11 mouse cellular contexts compared by ENCODE assay signal in the genomic region with DNA sequence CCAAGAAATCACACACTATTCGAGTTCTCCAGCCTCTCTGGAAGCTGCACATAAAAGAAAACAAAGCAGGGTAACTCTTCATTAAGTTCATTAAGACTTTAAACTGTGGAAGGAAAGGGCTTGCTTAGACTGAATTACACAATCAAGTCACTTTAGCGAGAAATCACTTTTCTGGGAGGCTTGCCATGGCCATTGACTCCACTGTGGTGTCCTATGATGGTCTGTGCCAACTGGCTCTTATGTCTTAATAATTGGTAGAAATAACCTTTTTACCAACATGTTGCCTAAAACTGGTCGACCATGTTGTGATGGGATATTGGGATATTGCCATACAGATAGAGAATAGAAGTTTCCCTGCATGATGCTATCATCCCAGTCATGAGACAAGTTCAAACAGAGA. TPM values are rescaled to one million over a fixed set of nuclear protein-coding genes. Genes with fewer than 3 reads are reported as not detected.
DNase-seq lines count a peak whose midpoint lies in the region; ATAC-seq and TF ChIP-seq lines count a peak whose summit lies in the region.
"Had no signal": no experiment of that assay in that cellular context is flagged by ENCODE, and none has a peak within 500 bp of the region (broad histone marks: within the 10 kb centered on the region; RNA-seq: fewer than 3 reads in every experiment).

No protein-coding gene starts in this region.

- DNase-seq in gastrocnemius, postnatal 25 days, result peak; percentile 11
- DNase-seq in gastrocnemius, postnatal 14 days, result no peak
- peak; percentile 66 for DNase-seq in midbrain, postnatal 0 days (ENCODE audit: low spot score)
- no peak for DNase-seq in midbrain, embryonic 14.5 days
- DNase-seq in heart, postnatal 10 days, result peak; percentile 40 to 42
- no peak for DNase-seq in stomach, postnatal 0 days (ENCODE audit: low spot score)
- DNase-seq in hindbrain, embryonic 14.5 days (ENCODE audit: low spot score), result no peak
- DNase-seq: layer of hippocampus, adult 9-11 months; thymus, postnatal 36 days had no signal

- intact Hi-C loops in gastrocnemius, postnatal 14 days (cut with DNase I; ENCODE audit: low total_unique reads), result no loop called here
- intact Hi-C loops in heart, postnatal 10 days (cut with DNase I), result no loop called here

- H3K27me3 ChIP-seq in midbrain, postnatal 0 days (ENCODE audit: insufficient read depth, low read length), result no peaks in the 10 kb centered on the region
- no peaks in the 10 kb centered on the region for H3K27me3 ChIP-seq in midbrain, embryonic 14.5 days (ENCODE audit: control insufficient read depth, insufficient read depth, low read length)
- no peaks in the 10 kb centered on the region for H3K27me3 ChIP-seq in stomach, postnatal 0 days (ENCODE audit: control insufficient read depth, insufficient read depth, low read length)
- no peaks in the 10 kb centered on the region for H3K27me3 ChIP-seq in hindbrain, embryonic 14.5 days (ENCODE audit: control insufficient read depth, insufficient read depth, low read length)
- H3K27me3 ChIP-seq: forebrain, embryonic 12.5 days had no signal

- 71% methylated on average over 3 of the region's 3 CpGs for WGBS in midbrain, postnatal 0 days
- WGBS in midbrain, embryonic 14.5 days, result 79% methylated on average over 3 of the region's 3 CpGs
- WGBS in stomach, postnatal 0 days, result 70% methylated on average over 3 of the region's 3 CpGs
- WGBS in hindbrain, embryonic 14.5 days, result 71% methylated on average over 3 of the region's 3 CpGs

- no peaks in the 10 kb centered on the region for H3K4me1 ChIP-seq in midbrain, postnatal 0 days (ENCODE audit: insufficient read depth, low read length)
- H3K4me1 ChIP-seq in midbrain, embryonic 14.5 days (ENCODE audit: control insufficient read depth, insufficient read depth, low read length), result no peaks in the 10 kb centered on the region
- no peaks in the 10 kb centered on the region for H3K4me1 ChIP-seq in stomach, postnatal 0 days (replicated peaks; ENCODE audit: control insufficient read depth, insufficient read depth)
- no peaks in the 10 kb centered on the region for H3K4me1 ChIP-seq in hindbrain, embryonic 14.5 days (replicated peaks; ENCODE audit: control insufficient read depth, insufficient read depth, low read length)
- H3K4me1 ChIP-seq: forebrain, embryonic 12.5 days had no signal

- no peaks in the 10 kb centered on the region for H3K9me3 ChIP-seq in midbrain, postnatal 0 days (ENCODE audit: low read length)
- H3K9me3 ChIP-seq in midbrain, embryonic 14.5 days (ENCODE audit: control insufficient read depth, low read length), result no peaks in the 10 kb centered on the region
- H3K9me3 ChIP-seq in stomach, postnatal 0 days (ENCODE audit: control insufficient read depth, low read length), result no peaks in the 10 kb centered on the region
- no peaks in the 10 kb centered on the region for H3K9me3 ChIP-seq in hindbrain, embryonic 14.5 days (ENCODE audit: control insufficient read depth, low read length)
- H3K9me3 ChIP-seq: forebrain, embryonic 12.5 days had no signal

- no peak overlapping the region for H3K9ac ChIP-seq in midbrain, postnatal 0 days (replicated peaks; ENCODE audit: low read length, poor library complexity, severe bottlenecking)
- H3K9ac ChIP-seq in midbrain, embryonic 14.5 days (replicated peaks; ENCODE audit: low read length), result no peak overlapping the region
- no peak overlapping the region for H3K9ac ChIP-seq in stomach, postnatal 0 days (ENCODE audit: low read length)
- H3K9ac ChIP-seq in hindbrain, embryonic 14.5 days, result no peak overlapping the region
- H3K9ac ChIP-seq: forebrain, embryonic 12.5 days had no signal

- no peak for ATAC-seq in midbrain, postnatal 0 days (ENCODE audit: low FRiP score)
- no peak for ATAC-seq in midbrain, embryonic 14.5 days (ENCODE audit: low FRiP score, low TSS enrichment)
- no peak for ATAC-seq in stomach, postnatal 0 days (ENCODE audit: low FRiP score, low TSS enrichment)
- no peak for ATAC-seq in hindbrain, embryonic 14.5 days (ENCODE audit: low FRiP score)
- ATAC-seq: intestine, postnatal 0 days had no signal

- no peak for TF ChIP-seq CTCF in midbrain, postnatal 0 days (IDR thresholded peaks at IDR 0.05)
- no peak for TF ChIP-seq CTCF in stomach, postnatal 0 days (IDR thresholded peaks at IDR 0.05; ENCODE audit: low read depth)

- H3K4me2 ChIP-seq in midbrain, postnatal 0 days (ENCODE audit: low read depth, low read length, poor library complexity, severe bottlenecking), result no peak overlapping the region
- H3K4me2 ChIP-seq in midbrain, embryonic 14.5 days (ENCODE audit: low read length), result no peak overlapping the region
- H3K4me2 ChIP-seq in stomach, postnatal 0 days (replicated peaks; ENCODE audit: low read depth), result no peak overlapping the region
- no peak overlapping the region for H3K4me2 ChIP-seq in hindbrain, embryonic 14.5 days (replicated peaks)
- H3K4me2 ChIP-seq: forebrain, embryonic 12.5 days had no signal

- no peak for TF ChIP-seq EP300 in stomach, postnatal 0 days (optimal IDR thresholded peaks at IDR 0.05)

- no peaks in the 10 kb centered on the region for H3K36me3 ChIP-seq in midbrain, postnatal 0 days (ENCODE audit: insufficient read depth, low read length)
- H3K36me3 ChIP-seq in midbrain, embryonic 14.5 days (ENCODE audit: control insufficient read depth, insufficient read depth, low read length), result no peaks in the 10 kb centered on the region
- no peaks in the 10 kb centered on the region for H3K36me3 ChIP-seq in stomach, postnatal 0 days (ENCODE audit: control insufficient read depth, insufficient read depth, low read length)
- no peaks in the 10 kb centered on the region for H3K36me3 ChIP-seq in hindbrain, embryonic 14.5 days (replicated peaks; ENCODE audit: control insufficient read depth, insufficient read depth)
- H3K36me3 ChIP-seq: forebrain, embryonic 12.5 days had no signal

- no peak overlapping the region for H3K4me3 ChIP-seq in midbrain, postnatal 0 days (ENCODE audit: low read depth, low read length)
- H3K4me3 ChIP-seq in midbrain, embryonic 14.5 days (replicated peaks; ENCODE audit: low read depth, low read length), result no peak overlapping the region
- peak overlapping the region; percentile 6; the same call in 1 of the 2 replicates for H3K4me3 ChIP-seq in stomach, postnatal 0 days (ENCODE audit: low read depth, low read length)
- no peak overlapping the region for H3K4me3 ChIP-seq in hindbrain, embryonic 14.5 days (replicated peaks; ENCODE audit: low read length)
- H3K4me3 ChIP-seq: forebrain, embryonic 12.5 days had no signal

- no peak overlapping the region for H3K27ac ChIP-seq in midbrain, postnatal 0 days (ENCODE audit: low read depth, low read length)
- H3K27ac ChIP-seq in midbrain, embryonic 14.5 days (replicated peaks; ENCODE audit: low read depth, low read length), result no peak overlapping the region
- no peak overlapping the region for H3K27ac ChIP-seq in stomach, postnatal 0 days (replicated peaks)
- H3K27ac ChIP-seq in hindbrain, embryonic 14.5 days, result no peak overlapping the region
- H3K27ac ChIP-seq: forebrain, embryonic 12.5 days had no signal

RNA-seq across cellular contexts. Expression of a gene that starts 1.5 kb away (rescaled TPM):
- 10 to 100 TPM; 28.7 to 31.4 TPM for total RNA-seq in gastrocnemius, postnatal 25 days (2021)
- total RNA-seq in gastrocnemius, postnatal 14 days (2021), result 10 to 100 TPM; 38.4 to 50.6 TPM
- total RNA-seq in midbrain, postnatal 0 days (2014; rRNA removed), result 0.71 and 8.3 TPM in 2 replicates
- 0.37 and 0.39 TPM in 2 replicates for polyA plus RNA-seq in midbrain, postnatal 0 days (2015; fragmentation: Nextera tagmentation; extraction: Ambion mirVana)
- 0.04 and 0.32 TPM in 2 replicates for polyA plus RNA-seq in midbrain, embryonic 14.5 days (2014; fragmentation: Nextera tagmentation; extraction: Ambion mirVana)
- 10 to 100 TPM; 47.2 to 48.5 TPM for total RNA-seq in heart, postnatal 10 days (2021)
- polyA plus RNA-seq in stomach, postnatal 0 days (2015; fragmentation: Nextera tagmentation; extraction: Ambion mirVana), result 3.4 and 4.2 TPM in 2 replicates
- polyA plus RNA-seq in hindbrain, embryonic 14.5 days (2014; fragmentation: Nextera tagmentation; extraction: Ambion mirVana), result 0.54 and 0.90 TPM in 2 replicates
- polyA plus RNA-seq: forebrain, embryonic 12.5 days had no signal

Comparison
In these comparisons a context has a peak if more than half of its experiments do, and no peak if none do; other contexts are left out.
1. DNase-seq: peak in gastrocnemius, postnatal 25 days (single experiment), midbrain, postnatal 0 days (single experiment) and heart, postnatal 10 days (2 of 2); none in gastrocnemius, postnatal 14 days (single experiment), midbrain, embryonic 14.5 days (single experiment), stomach, postnatal 0 days (single experiment) and hindbrain, embryonic 14.5 days (single experiment).